Mouse (Mus musculus): ENCODE measurements around the gene Slc22a4. TPM values are rescaled to one million over a fixed set of nuclear protein-coding genes. Genes with fewer than 3 reads are reported as not detected.

The Slc22a4 gene
- not detected for total RNA-seq (2023)

DNA sequence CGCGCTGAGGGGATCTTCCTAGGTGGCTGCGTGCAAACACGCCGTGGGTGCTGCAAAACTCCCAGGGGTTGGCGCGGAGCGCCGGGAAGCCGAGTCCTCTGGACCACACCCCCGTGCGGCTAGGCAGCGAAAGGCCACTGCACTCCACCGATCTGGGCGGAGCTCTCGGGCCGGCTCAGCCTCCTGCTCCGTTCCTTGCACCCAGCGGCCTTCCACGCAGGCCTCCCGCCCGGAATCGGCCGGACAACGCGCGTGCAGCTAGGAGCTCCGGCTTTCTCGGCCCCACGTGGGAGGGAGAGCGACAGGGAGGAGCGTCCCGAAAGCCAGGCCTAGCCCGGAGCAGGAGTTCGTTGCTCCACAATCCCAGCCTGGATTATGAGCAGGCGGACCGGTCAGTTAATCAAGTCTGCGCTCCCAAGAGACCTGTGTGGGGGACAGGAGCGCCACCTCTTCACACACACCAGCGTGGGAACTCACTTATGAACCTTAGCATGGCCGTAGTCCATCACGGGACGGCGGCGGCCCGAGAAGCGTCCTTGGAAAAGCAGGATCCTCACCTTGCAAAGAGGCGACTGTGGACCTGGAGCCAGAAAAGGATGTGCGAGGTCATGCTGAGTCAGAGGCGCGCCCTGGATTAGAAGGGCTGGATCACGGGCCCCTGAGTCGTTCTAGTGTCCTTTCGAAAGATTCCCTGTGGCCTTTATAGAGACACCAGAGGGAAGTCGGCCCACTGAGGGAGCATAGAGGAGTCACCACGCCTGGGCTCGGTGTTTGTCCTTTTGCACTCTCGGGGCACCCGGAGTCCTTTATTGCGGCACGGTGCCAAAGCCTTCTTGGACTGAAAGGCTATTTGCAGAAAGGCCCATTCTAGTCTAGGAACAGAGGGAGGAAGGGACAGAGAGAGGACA, at the start of gene Slc22a4:
TSS of gene Slc22a4 (minus strand) at position 47 of the 908 bp plus-strand sequence.

DNA sequence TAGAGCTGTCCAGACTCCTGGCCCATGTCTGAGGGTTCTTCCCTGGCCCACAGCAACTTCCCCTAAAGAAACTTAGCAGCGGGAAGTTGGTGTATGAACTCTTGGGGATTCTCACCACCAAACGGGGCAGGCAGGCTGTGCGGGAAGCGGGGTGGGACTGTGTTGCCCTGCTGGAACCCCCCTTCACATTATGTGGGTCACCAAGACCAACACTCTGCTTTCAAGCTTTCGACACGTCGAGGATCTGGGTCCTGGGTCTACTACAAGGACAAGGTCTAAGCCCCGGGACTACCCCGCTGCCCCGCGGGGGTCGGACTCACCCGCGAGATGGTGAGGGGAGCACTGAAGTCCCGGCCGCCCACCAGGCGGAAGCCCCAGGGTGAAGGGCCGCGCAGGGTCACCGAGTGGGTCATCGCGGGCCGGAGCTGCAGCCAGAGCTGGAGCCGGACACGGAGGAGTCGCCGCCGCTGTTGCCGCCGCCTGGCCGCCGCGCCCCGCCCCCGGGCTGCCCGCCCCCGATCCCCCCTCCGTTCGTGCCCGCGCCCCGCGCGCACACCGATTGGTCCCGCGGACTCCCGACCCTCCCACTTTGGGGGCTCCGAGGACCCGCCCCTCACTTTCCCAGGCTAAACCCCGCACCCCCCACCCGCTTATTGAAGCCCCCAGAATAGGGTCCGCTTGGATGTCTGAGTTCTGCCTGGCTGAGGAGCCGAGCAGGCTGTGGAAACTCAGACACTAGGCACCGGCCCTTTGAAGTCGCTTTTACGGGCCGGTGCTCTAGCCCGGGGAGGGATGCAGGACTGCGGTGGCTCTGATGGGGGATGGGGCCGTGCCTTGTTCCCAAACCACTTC, 40.9 kb upstream of the Slc22a4 start, which contains the start of gene Pdlim4:
TSS of gene Pdlim4 (minus strand) at position 495 of the 852 bp plus-strand sequence.

DNA sequence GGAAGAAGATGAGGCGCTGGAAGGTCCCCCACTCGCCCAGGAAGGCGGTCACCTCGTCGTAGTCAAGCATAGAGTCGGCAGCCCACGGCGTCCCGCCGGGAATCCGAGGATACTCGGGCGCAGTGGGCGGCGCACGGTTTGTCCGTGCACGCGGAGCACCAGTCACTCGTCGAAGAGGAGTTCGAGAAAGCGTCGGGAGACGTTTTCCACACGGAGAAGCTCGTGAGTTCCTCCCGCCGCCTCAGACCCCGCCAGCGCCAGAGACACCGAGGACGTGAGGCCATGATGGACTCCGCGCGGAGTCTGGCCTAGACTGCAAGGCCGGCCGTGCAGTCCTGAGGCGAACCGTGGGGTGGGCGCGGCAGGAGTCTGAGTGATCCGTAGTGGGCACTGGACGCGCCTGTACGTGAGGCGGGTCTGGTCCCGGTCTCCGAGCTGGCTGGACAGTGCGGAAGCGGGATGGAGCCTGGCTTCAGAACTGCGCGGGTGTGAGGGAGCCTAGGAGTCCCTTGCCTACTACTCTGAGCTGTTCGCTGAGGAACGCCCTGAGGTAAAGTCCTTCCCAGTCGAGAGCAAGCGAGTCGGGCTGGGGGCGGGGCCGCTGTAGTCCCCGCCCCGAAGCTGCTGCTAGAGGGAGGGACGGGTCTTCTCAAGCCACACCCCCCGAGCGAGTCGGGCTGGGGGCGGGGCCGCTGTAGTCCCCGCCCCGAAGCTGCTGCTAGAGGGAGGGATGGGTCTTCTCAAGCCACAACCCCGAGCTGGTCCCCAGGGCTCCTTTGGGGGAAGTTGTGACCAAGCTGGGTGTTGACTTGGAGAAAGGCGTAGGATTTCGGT, 47.9 kb downstream of the Slc22a4 start, which contains the start of gene Slc22a21:
TSS of gene Slc22a21 (minus strand) at position 545 of the 834 bp plus-strand sequence.

Other genes starting within 250 kb of the Slc22a4 start
- gene Gm12216, start 168.8 kb downstream of the Slc22a4 start, total RNA-seq (2023): 18.5 TPM
- gene Slc22a5, start 136.4 kb downstream of the Slc22a4 start, total RNA-seq (2023): 18.7 TPM
- gene Slc22a21, start 47.8 kb downstream of the Slc22a4 start, total RNA-seq (2023): 0.73 TPM
- 61.2 TPM for gene Pdlim4, start 40.9 kb upstream of the Slc22a4 start, total RNA-seq (2023)
- gene P4ha2, start 72.0 kb upstream of the Slc22a4 start, total RNA-seq (2023): 4.8 TPM
- 2.0 TPM for gene Csf2, start 221.6 kb upstream of the Slc22a4 start, total RNA-seq (2023)
- gene Il3, start 239.2 kb upstream of the Slc22a4 start, total RNA-seq (2023): not detected